Mouse (Mus musculus) layer of hippocampus, adult 2 months (tissue): ENCODE measurements around the gene Sbsn. TPM values are rescaled to one million over a fixed set of nuclear protein-coding genes. Genes with fewer than 3 reads are reported as not detected.

ENCODE experiments used
- DNase-seq, 2 experiments: peaks; one replicate each; pipeline ENCODE4 v3.0.0; 2022; ENCODE audit warnings: low spot score in 2 of 2
- H3K27ac ChIP-seq: fragments of 200-600 bp; 2 replicates; pipeline ENCODE4 v1.8.1; 2022
- H3K4me3 ChIP-seq: fragments of 200-600 bp; 2 replicates; pipeline ENCODE4 v1.8.1; 2022; ENCODE audit warnings: mild to moderate bottlenecking
- CTCF ChIP-seq: fragments of 200-600 bp; conservative IDR thresholded peaks from 2 replicates; pipeline ENCODE4 v1.8.1; 2022; ENCODE audit warnings: antibody characterized with exemption, mild to moderate bottlenecking, moderate library complexity
- total RNA-seq, 2 experiments: library from RNA; stranded (reverse); gene quantifications; 2 replicates each; pipeline ENCODE4 v1.2.3; 2021

Sbsn gene
- total RNA-seq, 2 experiments from 2014 or later = 4.9 to 6.1 TPM

DNA sequence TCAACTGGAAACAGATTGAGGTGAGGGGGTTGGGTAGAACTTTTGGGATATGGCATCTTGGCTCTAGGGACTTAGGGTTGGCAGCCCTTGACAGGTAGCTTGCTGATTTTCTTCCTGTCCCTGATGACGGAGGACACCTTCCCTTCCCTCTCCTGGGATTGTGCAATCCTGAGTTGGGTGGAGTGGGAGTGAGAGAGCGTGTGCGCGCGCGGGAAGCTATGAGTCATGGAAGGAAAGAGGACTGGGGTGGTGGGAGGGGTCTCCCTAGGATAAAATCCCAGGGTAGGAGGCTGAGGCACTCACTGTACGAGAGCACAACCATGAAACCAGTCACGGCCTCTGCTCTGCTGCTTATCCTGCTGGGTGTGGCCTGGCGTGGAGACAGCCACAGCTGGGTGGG is 24.8 kb downstream of the Sbsn start:
- DNase-seq = no peak
- Histone ChIP-seq H3K27ac (no peak overlapping the region), H3K4me3 (no peak overlapping the region)
- no peak for TF ChIP-seq CTCF

DNA sequence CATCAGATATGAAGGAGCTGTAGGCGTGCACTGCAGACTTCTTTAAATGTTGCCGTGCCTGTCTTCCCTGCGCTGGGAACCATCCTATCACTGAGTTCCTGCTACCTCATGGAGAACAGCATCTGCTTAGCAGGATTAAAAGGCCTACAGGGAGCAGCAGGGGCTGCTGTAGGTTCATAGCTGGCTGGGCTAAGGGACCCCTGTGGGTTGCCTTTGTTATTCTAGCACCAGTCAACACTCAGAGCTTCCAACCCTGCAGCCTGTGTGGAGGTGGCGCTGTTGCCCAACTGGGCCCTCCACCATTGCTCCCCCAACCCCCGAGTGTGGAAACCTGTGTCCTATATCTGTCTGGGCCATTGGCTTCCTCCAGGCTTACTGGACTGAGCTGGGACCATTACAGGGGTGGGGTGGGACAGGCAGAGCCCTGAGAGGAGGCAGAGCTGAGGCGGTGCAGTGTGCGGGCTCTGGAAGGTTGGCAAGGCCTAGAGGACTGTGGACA is 25.9 kb downstream of the Sbsn start:
- no peak for TF ChIP-seq CTCF
- Histone ChIP-seq H3K27ac (no peak overlapping the region), H3K4me3 (no peak overlapping the region)
- DNase-seq = no peak

DNA sequence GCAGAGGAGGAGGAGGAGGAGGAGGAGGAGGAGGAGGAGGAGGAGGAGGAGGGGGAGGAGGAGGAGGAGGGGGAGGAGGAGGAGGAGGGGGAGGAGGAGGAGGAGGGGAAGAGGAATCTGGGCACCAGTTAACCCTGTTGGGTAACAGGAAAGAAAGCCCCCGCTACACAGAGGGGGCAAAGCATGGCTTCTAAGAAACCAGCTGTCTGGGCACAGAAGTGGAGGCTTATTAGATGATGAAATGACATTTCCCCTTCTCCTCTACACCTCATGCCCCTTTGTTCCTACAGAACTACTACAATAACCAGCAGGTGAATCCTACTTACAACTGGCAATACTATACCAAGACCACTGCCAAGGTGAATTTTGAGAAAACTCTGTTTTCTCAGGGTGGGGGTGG is 26.6 kb downstream of the Sbsn start:
- no peak for TF ChIP-seq CTCF
- Histone ChIP-seq H3K27ac (no peak overlapping the region), H3K4me3 (no peak overlapping the region)
- no peak for DNase-seq

DNA sequence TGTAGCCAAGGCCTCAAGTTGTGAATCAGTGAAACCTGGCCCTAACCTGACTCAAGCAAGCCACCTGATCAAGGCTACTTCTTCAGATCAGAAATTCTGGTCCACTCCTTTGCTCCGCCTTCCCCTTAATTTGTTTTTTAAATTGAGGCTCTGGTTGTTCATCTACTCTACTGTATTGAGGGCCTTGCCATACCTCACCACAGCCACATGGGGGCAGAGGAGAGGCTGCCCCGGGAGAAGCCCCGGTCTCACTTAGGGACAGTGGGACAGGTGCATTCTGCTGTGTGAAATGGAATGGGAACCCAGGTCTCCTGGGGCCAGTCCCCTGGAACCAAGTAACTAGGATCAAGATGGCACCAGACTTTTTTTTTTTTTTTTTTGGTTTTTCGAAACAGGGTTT is 30.5 kb downstream of the Sbsn start:
- DNase-seq = no peak
- TF ChIP-seq CTCF = peak; percentile 70
- H3K27ac ChIP-seq = no peak overlapping the region
- H3K4me3 ChIP-seq = no peak overlapping the region

DNA sequence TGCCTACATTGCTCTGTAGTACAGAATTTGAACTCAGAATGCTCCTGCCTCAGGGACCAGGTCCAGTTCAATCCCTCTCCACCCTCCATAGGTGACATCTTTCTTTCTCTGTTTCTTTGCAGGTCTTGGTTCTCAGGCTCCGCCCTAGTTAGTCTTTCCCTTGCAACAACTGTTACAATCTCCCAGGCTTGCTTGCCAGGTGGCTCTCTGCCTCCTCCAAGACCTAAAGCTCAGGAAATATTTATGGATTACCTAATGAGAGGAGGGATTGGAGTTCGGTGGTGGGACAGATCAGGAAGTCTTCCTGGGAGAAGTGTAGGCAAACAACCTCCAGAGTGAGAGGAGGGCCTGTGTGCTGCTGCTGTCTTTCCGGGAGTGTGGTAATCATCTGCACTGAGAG is 31.4 kb downstream of the Sbsn start:
- no peak for DNase-seq
- no peak for TF ChIP-seq CTCF
- Histone ChIP-seq H3K4me3 (no peak overlapping the region), H3K27ac (no peak overlapping the region)

DNA sequence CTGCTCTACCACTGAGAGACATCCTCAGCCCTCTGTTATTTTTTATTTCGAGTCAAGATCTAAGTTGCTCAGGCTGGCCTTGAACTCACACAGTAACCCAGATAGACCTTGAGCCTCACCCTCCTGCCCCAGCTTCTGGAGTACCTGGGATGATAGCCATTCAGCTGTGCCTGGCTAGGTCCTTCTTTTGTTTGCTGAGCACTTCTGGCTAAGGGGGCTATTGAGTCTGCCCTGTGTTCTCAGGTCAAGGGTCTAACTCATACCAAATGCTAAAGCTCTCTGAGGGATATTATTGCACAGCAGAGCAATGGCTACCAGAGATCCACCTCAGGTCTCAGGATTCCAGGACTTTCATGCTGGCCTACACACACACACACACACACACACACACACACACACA is 33.9 kb downstream of the Sbsn start:
- Histone ChIP-seq H3K4me3 (no peak overlapping the region), H3K27ac (no peak overlapping the region)
- no peak for DNase-seq
- no peak for TF ChIP-seq CTCF

DNA sequence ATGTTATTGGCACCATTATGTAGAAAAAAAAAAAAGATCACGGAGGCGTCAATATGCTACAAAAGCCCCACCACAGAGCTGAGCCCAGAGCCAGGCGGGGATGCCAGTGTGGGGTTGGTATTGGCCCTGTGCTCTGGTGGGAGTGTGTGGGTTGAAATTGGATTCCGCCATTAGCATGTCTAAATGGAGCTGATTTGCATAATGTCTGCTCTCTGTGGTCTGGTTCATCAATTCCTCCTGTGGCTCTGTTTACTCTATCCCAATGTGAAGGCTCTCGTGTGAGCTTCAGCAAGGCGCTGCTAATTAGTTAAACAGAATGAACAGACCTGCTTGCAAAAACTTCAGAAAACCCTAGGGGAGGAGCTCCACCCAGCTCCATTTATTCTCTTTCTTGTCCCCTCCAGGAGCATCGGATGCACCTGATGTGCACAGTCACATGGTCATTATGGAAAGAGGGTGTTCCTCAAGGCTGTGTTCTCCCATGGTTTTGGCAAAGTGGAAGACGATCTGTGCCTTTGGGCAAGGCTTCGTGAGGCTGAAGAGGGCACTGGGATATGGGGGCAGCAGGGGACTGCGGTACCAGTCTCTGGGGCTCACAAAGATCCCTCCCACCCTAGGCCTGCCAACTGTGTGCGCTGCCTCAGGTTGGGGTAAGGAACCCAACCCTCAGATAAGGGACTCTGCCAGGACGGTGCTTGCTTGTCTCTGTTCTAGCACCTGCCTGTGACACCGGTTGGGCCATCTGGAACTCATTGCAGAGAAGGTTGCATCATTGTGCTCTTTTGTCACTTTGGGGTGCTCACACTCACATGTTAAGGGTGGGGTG is 34.7 kb downstream of the Sbsn start:
- no peak overlapping the region for H3K4me3 ChIP-seq
- no peak overlapping the region for H3K27ac ChIP-seq
- no peak for TF ChIP-seq CTCF
- DNase-seq = peak; percentile 55 to 77

DNA sequence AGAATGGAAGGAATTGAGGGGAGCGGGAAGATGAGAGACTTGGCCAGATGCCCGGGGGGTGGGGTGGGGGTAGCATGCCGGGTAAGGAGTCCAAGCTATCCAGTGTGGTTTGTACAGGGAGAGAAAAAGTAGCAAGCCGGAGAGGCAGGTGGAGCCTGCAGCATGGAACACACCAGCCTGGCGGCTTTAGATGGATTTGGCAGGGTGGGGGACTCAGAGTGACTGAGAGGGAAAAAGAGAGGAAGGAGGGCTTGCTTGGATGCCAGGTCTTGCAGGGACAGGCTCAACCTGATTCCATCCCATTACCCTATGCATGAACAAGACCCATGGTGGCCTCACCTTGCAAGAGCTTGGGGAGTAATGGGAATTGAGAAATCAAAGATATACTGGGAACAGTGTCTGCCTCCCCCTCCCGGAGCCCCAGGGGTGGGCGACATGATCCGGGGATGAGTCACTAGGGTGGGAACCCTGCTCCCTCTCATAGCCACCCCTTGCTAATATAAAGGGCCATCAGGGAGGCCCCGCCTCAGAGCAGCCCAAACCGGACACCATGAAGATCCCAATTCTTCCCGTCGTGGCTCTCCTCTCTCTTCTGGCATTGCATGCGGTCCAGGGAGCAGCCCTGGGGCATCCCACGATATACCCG is 36.2 kb downstream of the Sbsn start, which contains the start of gene Krtdap:
Gene Krtdap (plus strand): TSS at position 520 of the 646 bp plus-strand sequence.
- Histone ChIP-seq H3K27ac (no peak within 1 kb of the TSS), H3K4me3 (no peak within 1 kb of the TSS)
- no peak for DNase-seq
- TF ChIP-seq CTCF = no peak

DNA sequence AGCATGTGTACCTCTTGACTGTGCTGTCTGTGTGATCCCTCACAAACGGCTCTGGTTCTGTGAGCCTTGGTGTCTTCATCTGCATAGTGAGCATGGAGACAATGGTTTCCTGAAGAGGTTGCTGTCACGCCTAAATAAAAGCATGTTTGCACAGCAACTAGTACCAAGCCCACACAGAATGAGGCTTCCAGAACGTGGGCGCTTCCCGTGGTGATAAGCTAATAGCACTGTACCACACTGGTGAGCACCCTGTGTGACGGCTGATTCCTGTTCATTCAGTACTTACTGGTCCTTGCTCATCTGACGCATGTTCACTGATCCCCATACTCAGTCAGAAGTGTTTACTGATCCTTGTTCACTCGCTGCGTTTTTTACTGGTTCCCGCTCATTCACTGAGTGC is 38.9 kb downstream of the Sbsn start:
- no peak for TF ChIP-seq CTCF
- DNase-seq = peak; percentile 20 to 23
- H3K4me3 ChIP-seq = no peak overlapping the region
- no peak overlapping the region for H3K27ac ChIP-seq

DNA sequence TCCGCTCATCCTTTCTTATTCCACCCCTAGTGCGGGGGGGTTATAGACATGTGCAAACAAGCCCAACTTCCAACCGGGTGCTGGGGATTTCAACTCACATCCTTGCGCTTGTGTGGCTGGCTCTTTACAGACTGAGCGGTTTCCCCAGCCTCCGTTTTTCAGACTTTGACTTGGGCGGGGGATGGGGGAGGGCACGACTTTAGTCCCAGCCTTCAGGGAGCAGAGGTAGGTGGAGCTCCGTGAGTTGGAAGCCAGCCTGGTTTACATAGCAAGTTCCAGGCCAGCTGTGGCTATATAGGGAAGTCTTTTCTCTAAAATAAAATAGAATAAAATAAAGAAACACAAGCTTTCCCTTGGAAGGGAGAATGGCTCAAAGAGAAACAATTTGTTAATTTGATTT is 40.6 kb downstream of the Sbsn start:
- DNase-seq = no peak
- no peak overlapping the region for H3K27ac ChIP-seq
- no peak for TF ChIP-seq CTCF
- H3K4me3 ChIP-seq = no peak overlapping the region

DNA sequence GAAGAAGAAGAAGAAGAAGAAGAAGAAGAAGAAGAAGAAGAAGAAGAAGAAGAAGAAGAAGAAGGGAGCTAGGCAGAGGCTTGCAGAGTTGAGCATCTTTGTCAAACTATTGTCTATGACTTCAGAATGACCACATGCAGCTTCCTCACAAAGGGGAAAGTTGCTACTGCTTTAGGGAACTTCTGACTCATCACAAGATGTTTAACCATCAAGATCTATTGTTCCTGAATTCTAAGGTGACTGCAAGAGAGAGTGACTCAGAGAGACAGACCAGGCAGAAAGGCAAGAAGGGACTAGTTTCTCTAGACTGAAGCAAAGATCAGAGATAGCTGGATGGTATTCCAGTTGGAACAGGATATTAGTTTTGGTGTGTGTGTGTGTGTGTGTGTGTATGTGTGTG is 43.6 kb downstream of the Sbsn start:
- no peak overlapping the region for H3K4me3 ChIP-seq
- no peak for DNase-seq
- no peak for TF ChIP-seq CTCF
- H3K27ac ChIP-seq = no peak overlapping the region

DNA sequence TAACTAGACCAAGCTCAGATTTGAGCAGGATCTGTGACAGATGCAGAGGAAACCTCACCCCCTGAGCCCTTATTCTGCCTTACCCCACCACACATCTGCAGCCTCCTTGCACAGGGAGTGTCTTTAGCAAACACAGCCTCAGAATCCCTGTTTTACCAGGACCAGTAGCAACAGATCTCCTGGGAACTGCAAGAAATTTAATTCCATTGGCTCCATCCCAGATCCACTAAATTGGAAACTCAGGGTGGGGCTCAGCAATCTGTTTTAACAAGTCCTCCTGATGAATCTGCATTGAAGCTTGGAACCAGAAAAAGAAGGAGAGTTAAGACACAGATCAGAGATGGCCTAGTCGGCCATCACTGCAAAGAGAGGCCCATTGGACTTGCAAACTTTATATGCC is 45.5 kb downstream of the Sbsn start:
- DNase-seq = peak; percentile 28 to 51
- Histone ChIP-seq H3K4me3 (no peak overlapping the region), H3K27ac (no peak overlapping the region)
- TF ChIP-seq CTCF = no peak

DNA sequence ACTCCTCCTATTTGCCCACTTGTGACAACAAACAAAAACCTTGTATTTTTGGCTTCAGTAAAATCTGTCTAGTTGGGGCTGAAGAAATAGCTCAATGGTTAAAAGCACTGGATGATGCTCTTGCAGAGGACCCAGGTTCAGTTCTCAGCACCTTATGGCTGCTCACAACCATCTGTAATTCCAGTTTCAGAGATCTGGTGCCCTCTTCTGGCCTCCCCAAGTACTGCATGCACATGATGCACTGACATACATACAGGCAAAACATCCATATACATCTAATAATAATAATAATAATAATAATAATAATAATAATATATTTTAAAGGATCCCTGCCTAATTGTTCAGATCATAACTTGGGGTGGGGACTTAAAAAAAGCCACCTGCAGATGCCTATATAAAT is 49.4 kb downstream of the Sbsn start:
- no peak overlapping the region for H3K4me3 ChIP-seq
- peak; percentile 35 for TF ChIP-seq CTCF
- no peak for DNase-seq
- H3K27ac ChIP-seq = no peak overlapping the region

DNA sequence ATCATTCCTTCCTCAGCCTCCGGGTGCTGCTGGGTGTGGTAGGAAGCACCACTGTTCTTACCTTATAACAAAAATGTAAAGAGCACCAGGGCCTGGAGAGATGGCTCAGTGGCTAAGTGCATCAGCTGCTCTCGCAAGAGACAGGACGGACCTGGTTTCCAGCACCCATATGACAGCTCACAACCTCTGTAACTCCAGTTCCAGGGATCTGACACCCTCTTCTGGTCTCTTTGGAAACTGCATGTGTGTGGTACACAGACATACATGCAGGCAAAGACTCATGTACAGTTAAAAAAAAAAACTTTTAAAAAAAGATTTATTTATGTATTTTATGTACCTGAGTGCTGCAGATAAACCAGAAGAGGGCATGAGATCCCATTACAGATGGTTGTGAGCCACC is 52.0 kb downstream of the Sbsn start:
- no peak for DNase-seq
- Histone ChIP-seq H3K27ac (no peak overlapping the region), H3K4me3 (no peak overlapping the region)
- TF ChIP-seq CTCF = no peak
